Mouse (Mus musculus) embryonic facial prominence, embryonic 14.5 days (tissue): ENCODE measurements at regions not wholly inside any gene's neighbourhood (a gene's known extent, or its start where the extent isn't known, plus 50 kb on each side); places are given as distances from the start of the nearest gene placed in this dataset.

Source experiments
- ATAC-seq: fragments of 200-750 bp; cut with Nextera tagmentation; 2 replicates; pipeline ENCODE4 v1.8.0; 2017; ENCODE audit warnings: low read depth, moderate number of reproducible peaks, moderate TSS enrichment
- DNase-seq: peaks from one replicate; pipeline ENCODE4 v3.0.0-alpha.2; 2015; ENCODE audit warnings: low spot score
- H3K27ac ChIP-seq: fragments of 300-500 bp; sonication (generic); replicated peaks from 2 replicates; pipeline ENCODE4 v1.5.1; 2014; ENCODE audit warnings: low read depth, mild to moderate bottlenecking, low read length, moderate library complexity
- H3K27me3 ChIP-seq: fragments of 300-500 bp; sonication (generic); replicated peaks from 2 replicates; pipeline ENCODE4 v1.6.1; 2014; ENCODE audit warnings: low read length; ENCODE audit not compliant: control insufficient read depth, insufficient read depth
- H3K36me3 ChIP-seq: fragments of 300-500 bp; sonication (generic); 2 replicates; pipeline ENCODE4 v1.6.1; 2014; ENCODE audit warnings: low read length, mixed read lengths; ENCODE audit not compliant: control insufficient read depth, insufficient read depth
- H3K4me1 ChIP-seq: fragments of 300-500 bp; sonication (generic); 2 replicates; pipeline ENCODE4 v1.6.1; 2014; ENCODE audit warnings: antibody characterized with exemption, low read length; ENCODE audit not compliant: control insufficient read depth, insufficient read depth
- H3K4me2 ChIP-seq: fragments of 300-500 bp; sonication (generic); 2 replicates; pipeline ENCODE4 v1.6.1; 2014; ENCODE audit warnings: low read depth, mild to moderate bottlenecking, low read length, moderate library complexity, mixed read lengths
- H3K4me3 ChIP-seq: fragments of 300-500 bp; sonication (generic); 2 replicates; pipeline ENCODE4 v1.5.1; 2014; ENCODE audit warnings: low read depth, mild to moderate bottlenecking, low read length
- H3K9ac ChIP-seq: fragments of 300-500 bp; sonication (generic); 2 replicates; pipeline ENCODE4 v1.6.1; 2014; ENCODE audit warnings: low read depth, mild to moderate bottlenecking, low read length, moderate library complexity, mixed read lengths
- H3K9me3 ChIP-seq: fragments of 300-500 bp; sonication (generic); 2 replicates; pipeline ENCODE4 v1.6.1; 2016; ENCODE audit warnings: low read length; ENCODE audit not compliant: control insufficient read depth
- WGBS: fragments of 180-500 bp; shearing (Covaris S2); extraction: QIAGEN DNeasy Blood & Tissue Kit; methylation state at CpG from one replicate; pipeline ENCODE4 v1.1.7; 2014; 5-methylcytosine and 5-hydroxymethylcytosine counted together

DNA sequence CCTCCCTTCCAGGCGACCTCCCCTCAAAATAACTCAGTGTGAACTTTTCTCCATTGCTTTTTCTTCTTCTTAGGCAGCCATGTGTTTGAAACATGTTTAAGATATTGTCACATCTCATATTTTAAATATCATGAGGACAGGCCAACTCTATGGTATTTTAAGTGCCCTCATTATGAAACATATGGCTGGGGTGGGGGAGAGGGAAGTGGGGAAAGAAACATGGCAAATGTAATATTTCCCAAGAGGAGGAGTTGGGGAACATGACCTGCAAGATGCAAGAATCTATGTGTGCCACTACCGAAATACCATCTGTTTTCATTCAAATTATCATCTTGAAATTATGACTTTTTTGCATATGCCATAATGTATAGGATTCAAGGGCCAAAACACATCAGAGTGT, 1095.5 kb downstream of the Agbl1 start:
- Histone ChIP-seq H3K4me1 (no peaks in the 10 kb centered on the region), H3K36me3 (no peaks in the 10 kb centered on the region), H3K4me2 (no peak overlapping the region), H3K9me3 (no peaks in the 10 kb centered on the region), H3K9ac (no peak overlapping the region), H3K27me3 (no peaks in the 10 kb centered on the region), H3K4me3 (no peak overlapping the region), H3K27ac (no peak overlapping the region)
- DNase-seq (no peak), ATAC-seq (no peak)
- WGBS, result 36% methylated on average over 2 of the region's 2 CpGs

DNA sequence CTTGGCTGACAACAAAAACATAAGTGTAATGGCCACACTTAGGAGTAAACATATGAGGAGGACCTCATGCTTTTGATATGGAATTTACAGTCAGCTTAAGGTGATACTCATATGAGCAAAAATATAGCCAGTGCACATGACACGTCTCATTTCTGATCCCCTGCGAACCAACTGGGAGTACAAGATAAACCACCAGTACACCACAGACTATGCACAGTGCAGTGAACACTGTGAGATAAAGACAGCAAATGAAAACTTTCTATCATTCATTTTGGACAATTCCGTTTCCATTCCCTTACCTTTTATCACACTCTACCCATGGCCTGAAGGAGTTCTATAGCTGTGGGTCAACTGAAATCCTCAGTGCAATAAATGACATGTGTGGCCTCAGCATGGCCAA, 1097.1 kb downstream of the Agbl1 start:
- Histone ChIP-seq H3K4me1 (no peaks in the 10 kb centered on the region), H3K9me3 (no peaks in the 10 kb centered on the region), H3K36me3 (no peaks in the 10 kb centered on the region), H3K9ac (no peak overlapping the region), H3K27ac (no peak overlapping the region), H3K4me2 (no peak overlapping the region), H3K27me3 (no peaks in the 10 kb centered on the region), H3K4me3 (no peak overlapping the region)
- no peak for DNase-seq
- no peak for ATAC-seq
- WGBS, result 88% methylated on average over 3 of the region's 3 CpGs

GRCm38 (mm10) chr7:77327516-77327915, 1097.8 kb downstream of the Agbl1 start:
- Histone ChIP-seq H3K9me3 (no peaks in the 10 kb centered on the region), H3K9ac (no peak overlapping the region), H3K4me3 (no peak overlapping the region), H3K4me1 (no peaks in the 10 kb centered on the region), H3K27me3 (no peaks in the 10 kb centered on the region), H3K36me3 (no peaks in the 10 kb centered on the region), H3K4me2 (no peak overlapping the region), H3K27ac (no peak overlapping the region)
- no peak for DNase-seq
- WGBS, result 64% methylated on average over 2 of the region's 2 CpGs
- ATAC-seq, result no peak

DNA sequence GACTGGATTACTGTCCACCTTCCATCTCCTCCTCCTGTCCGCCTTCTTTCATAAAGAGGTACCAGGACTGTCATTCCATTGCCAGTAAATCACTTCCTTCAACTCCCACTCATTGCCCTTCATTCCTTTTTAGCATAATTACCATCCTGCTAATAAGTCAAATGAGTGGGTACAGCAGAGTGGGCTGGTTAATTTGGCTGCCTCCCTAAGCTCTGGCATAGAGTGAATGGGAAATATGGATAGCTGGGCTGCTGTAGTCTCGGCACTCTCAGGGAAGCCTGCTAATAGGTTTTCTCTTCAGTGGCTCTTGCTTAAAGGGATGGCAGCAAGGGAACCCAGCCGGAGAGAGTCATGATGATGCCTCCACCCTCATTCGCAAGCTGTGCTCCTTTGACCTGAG, 1108.9 kb downstream of the Agbl1 start:
- H3K9me3 ChIP-seq, result no peaks in the 10 kb centered on the region
- 83% methylated on average over 4 of the region's 4 CpGs for WGBS
- H3K27me3 ChIP-seq, result no peaks in the 10 kb centered on the region
- H3K4me1 ChIP-seq, result no peaks in the 10 kb centered on the region
- no peak overlapping the region for H3K4me2 ChIP-seq
- no peak overlapping the region for H3K9ac ChIP-seq
- no peak overlapping the region for H3K4me3 ChIP-seq
- DNase-seq (no peak), ATAC-seq (no peak)
- H3K36me3 ChIP-seq, result no peaks in the 10 kb centered on the region
- H3K27ac ChIP-seq, result no peak overlapping the region
